Mouse (Mus musculus) MEL (cell line): ENCODE measurements around the gene Tmem132c. TPM values are rescaled to one million over a fixed set of nuclear protein-coding genes. Genes with fewer than 3 reads are reported as not detected.
A peak's percentile ranks its signal among the peaks of the same experiment; 100 is the strongest.

Source experiments
- DNase-seq: peaks from one replicate; pipeline ENCODE4 v3.0.0; 2011; ENCODE audit warnings: low read depth, low spot score
- H3K27ac ChIP-seq: 2 replicates; pipeline ENCODE4 v1.5.1; 2012; ENCODE audit warnings: low read depth, mild to moderate bottlenecking, control low read depth, low read length, moderate library complexity; ENCODE audit not compliant: control insufficient read depth
- H3K27me3 ChIP-seq, 2 experiments: fragments of 150-350 bp in 1 of 2; sonication (generic) in 1 of 2; 2 replicates each; pipeline ENCODE4 v1.6.1; 2012; ENCODE audit warnings: low read length in 2 of 2, mild to moderate bottlenecking in 2 of 2, improper control_type of control experiment in 1 of 2, moderate library complexity in 1 of 2; ENCODE audit not compliant: insufficient read depth in 2 of 2, control insufficient read depth in 1 of 2
- H3K36me3 ChIP-seq, 2 experiments: 2 replicates each; pipeline ENCODE4 v1.6.1; 2012 to 2014; ENCODE audit warnings: low read length in 2 of 2, improper control_type of control experiment in 1 of 2, inconsistent platforms in 1 of 2, mild to moderate bottlenecking in 1 of 2; ENCODE audit not compliant: insufficient read depth in 2 of 2, control insufficient read depth in 1 of 2
- H3K4me1 ChIP-seq, 2 experiments: fragments of 150-350 bp in 1 of 2; sonication (generic) in 1 of 2; 2 replicates each; pipeline ENCODE4 v1.6.1; 2012; ENCODE audit warnings: low read length in 2 of 2, improper control_type of control experiment in 1 of 2, mild to moderate bottlenecking in 1 of 2; ENCODE audit not compliant: insufficient read depth in 2 of 2, control insufficient read depth in 1 of 2
- H3K4me3 ChIP-seq, 2 experiments: fragments of 150-350 bp in 1 of 2; sonication (generic) in 1 of 2; 2 replicates each; pipeline ENCODE4 v1.5.1; 2012; ENCODE audit warnings: low read depth in 2 of 2, low read length in 2 of 2, mild to moderate bottlenecking in 2 of 2, moderate library complexity in 2 of 2, control low read depth in 1 of 2, improper control_type of control experiment in 1 of 2; ENCODE audit not compliant: control insufficient read depth in 1 of 2, insufficient read depth in 1 of 2
- H3K79me2 ChIP-seq: 2 replicates; pipeline ENCODE4 v1.6.1; 2012; ENCODE audit warnings: mild to moderate bottlenecking, low read length, moderate library complexity; ENCODE audit not compliant: control insufficient read depth, poor library complexity, insufficient read depth
- H3K9ac ChIP-seq: 2 replicates; pipeline ENCODE4 v1.6.1; 2012; ENCODE audit warnings: low read depth, mild to moderate bottlenecking, control low read depth, low read length, moderate library complexity; ENCODE audit not compliant: control insufficient read depth, poor library complexity, severe bottlenecking
- H3K9me3 ChIP-seq: fragments of 150-350 bp; sonication (generic); replicated peaks from 2 replicates; pipeline ENCODE4 v1.6.1; 2012; ENCODE audit warnings: mild to moderate bottlenecking, low read length, improper control_type of control experiment, moderate library complexity; ENCODE audit not compliant: insufficient read depth
- BHLHE40 ChIP-seq: IDR thresholded peaks from 2 replicates; pipeline ENCODE4 v1.6.1; 2012; ENCODE audit warnings: low read depth, mild to moderate bottlenecking, inconsistent platforms, low read length, improper control_type of control experiment, borderline replicate concordance
- CHD1 ChIP-seq: IDR thresholded peaks from 2 replicates; pipeline ENCODE4 v1.6.1; 2012; ENCODE audit warnings: low read depth, mild to moderate bottlenecking, inconsistent platforms, low read length, improper control_type of control experiment
- CHD2 ChIP-seq: IDR thresholded peaks from 2 replicates; pipeline ENCODE4 v1.6.1; 2011; ENCODE audit warnings: low read length, improper control_type of control experiment
- CTCF ChIP-seq, 3 experiments: IDR thresholded peaks in 2 of 3; conservative IDR thresholded peaks in 1 of 3; 2 replicates each; pipeline ENCODE4 v1.5.1; 2011 to 2012; ENCODE audit warnings: low read length in 3 of 3, low read depth in 2 of 3, mild to moderate bottlenecking in 2 of 3, improper control_type of control experiment in 1 of 3, inconsistent platforms in 1 of 3, mixed read lengths in 1 of 3, moderate library complexity in 1 of 3; ENCODE audit not compliant: control insufficient read depth in 1 of 3, insufficient read depth in 1 of 3, poor library complexity in 1 of 3, severe bottlenecking in 1 of 3
- GATA1 ChIP-seq: IDR thresholded peaks from 2 replicates; pipeline ENCODE4 v1.6.1; 2011; ENCODE audit warnings: low read depth, low read length, improper control_type of control experiment
- MAFK ChIP-seq: IDR thresholded peaks from 2 replicates; pipeline ENCODE4 v1.6.1; 2011; ENCODE audit warnings: low read depth, mild to moderate bottlenecking, low read length, improper control_type of control experiment, borderline replicate concordance
- MAZ ChIP-seq: IDR thresholded peaks from 2 replicates; pipeline ENCODE4 v1.6.1; 2012; ENCODE audit warnings: low read depth, mild to moderate bottlenecking, inconsistent platforms, low read length, improper control_type of control experiment
- MXI1 ChIP-seq: IDR thresholded peaks from 2 replicates; pipeline ENCODE4 v1.6.1; 2011; ENCODE audit warnings: mild to moderate bottlenecking, low read depth, low read length, improper control_type of control experiment
- MYB ChIP-seq: IDR thresholded peaks from 2 replicates; pipeline ENCODE4 v1.6.1; 2011; ENCODE audit warnings: mild to moderate bottlenecking, low read depth, low read length, improper control_type of control experiment
- NELFE ChIP-seq: IDR thresholded peaks from 2 replicates; pipeline ENCODE4 v1.6.1; 2011; ENCODE audit warnings: low read depth, low read length, improper control_type of control experiment
- POLR2AphosphoS2 ChIP-seq: IDR thresholded peaks from 2 replicates; pipeline ENCODE4 v1.6.1; 2011; ENCODE audit warnings: low read length, improper control_type of control experiment
- RAD21 ChIP-seq: IDR thresholded peaks from 2 replicates; pipeline ENCODE4 v1.6.1; 2011; ENCODE audit warnings: mild to moderate bottlenecking, low read depth, low read length, improper control_type of control experiment
- RCOR1 ChIP-seq: IDR thresholded peaks from 2 replicates; pipeline ENCODE4 v1.6.1; 2012; ENCODE audit warnings: low read depth, mild to moderate bottlenecking, inconsistent platforms, low read length, improper control_type of control experiment
- SIN3A ChIP-seq: IDR thresholded peaks from 2 replicates; pipeline ENCODE4 v1.6.1; 2012; ENCODE audit warnings: low read length, improper control_type of control experiment, inconsistent platforms
- SMC3 ChIP-seq: IDR thresholded peaks from 2 replicates; pipeline ENCODE4 v1.6.1; 2011; ENCODE audit warnings: low read depth, low read length, improper control_type of control experiment
- TCF12 ChIP-seq: IDR thresholded peaks from 2 replicates; pipeline ENCODE4 v1.6.1; 2014; ENCODE audit warnings: low read depth, mild to moderate bottlenecking, inconsistent platforms, low read length, improper control_type of control experiment, moderate library complexity
- USF1 ChIP-seq: IDR thresholded peaks from 2 replicates; pipeline ENCODE4 v1.6.1; 2014; ENCODE audit warnings: low read depth, mild to moderate bottlenecking, inconsistent platforms, low read length, improper control_type of control experiment, moderate library complexity
- ZC3H11A ChIP-seq: IDR thresholded peaks from 2 replicates; pipeline ENCODE4 v1.6.1; 2012; ENCODE audit warnings: low read depth, mild to moderate bottlenecking, inconsistent platforms, low read length, improper control_type of control experiment
- ZNF384 ChIP-seq: IDR thresholded peaks from 2 replicates; pipeline ENCODE4 v1.6.1; 2012; ENCODE audit warnings: low read depth, mild to moderate bottlenecking, inconsistent platforms, low read length, improper control_type of control experiment
- polyA plus RNA-seq, 2 experiments: library from polyadenylated mRNA; stranded (reverse) in 1 of 2; unstranded in 1 of 2; fragments of >175 nt in 1 of 2; fragments of >200 nt in 1 of 2; gene quantifications; 2 replicates each; pipeline versions ENCODE4 v1.2.1 to v1.2.4; 2012; ENCODE audit warnings: low replicate concordance in 2 of 2, low read depth in 1 of 2; ENCODE audit not compliant: insufficient read length in 2 of 2, insufficient read depth in 1 of 2, missing spikeins in 1 of 2
- total RNA-seq: library from RNA; depleted of rRNA; stranded (reverse); fragments of 300-350 nt; gene quantifications from 2 replicates; pipeline ENCODE4 v1.2.3, GENCODE M21; 2012

The Tmem132c gene
- total and polyA plus RNA-seq, 3 experiments, result not detected

- H3K4me1 ChIP-seq, result no peaks in the 10 kb centered on the region
- H3K4me3 ChIP-seq, result no peak overlapping the region
- H3K79me2 ChIP-seq, result no peaks in the 10 kb centered on the region
- TF ChIP-seq POLR2AphosphoS2, result no peak
- TF ChIP-seq MAFK, result no peak
- TF ChIP-seq MAZ, result no peak
- TF ChIP-seq RAD21, result no peak
- TF ChIP-seq BHLHE40, result no peak
- no peak for TF ChIP-seq USF1
- TF ChIP-seq MYB, result no peak
- no peak for TF ChIP-seq RCOR1
- TF ChIP-seq SMC3, result no peak
- TF ChIP-seq ZNF384, result no peak
- no peak for TF ChIP-seq SIN3A
- no peak for TF ChIP-seq TCF12
- no peak for TF ChIP-seq CHD1
- TF ChIP-seq CTCF (IDR thresholded peaks at IDR 0.05 in 2 of 3, conservative IDR thresholded peaks at IDR 0.05 in 1 of 3; ENCODE audit: control insufficient read depth in 1 of 3, insufficient read depth in 1 of 3, low read depth in 2 of 3, low read length in 3 of 3, poor library complexity in 1 of 3, severe bottlenecking in 1 of 3), result no peak
- no peak for TF ChIP-seq ZC3H11A
- no peak for TF ChIP-seq GATA1
- no peaks in the 10 kb centered on the region for H3K9me3 ChIP-seq
- H3K27me3 ChIP-seq, result no peaks in the 10 kb centered on the region
- H3K9ac ChIP-seq, result no peak overlapping the region
- DNase-seq, result no peak
- no peaks in the 10 kb centered on the region for H3K36me3 ChIP-seq
- H3K27ac ChIP-seq, result no peak overlapping the region
Measured at GRCm38 (mm10) chr5:127548136-127548535, 306.5 kb downstream of the Tmem132c start.

- TF ChIP-seq NELFE (no peak), BHLHE40 (no peak), SIN3A (no peak), TCF12 (no peak), CHD2 (no peak), MXI1 (no peak)
- peak; percentile 17 for DNase-seq
- Histone ChIP-seq H3K9ac (no peak overlapping the region), H3K27ac (no peak overlapping the region), H3K4me1 (no peaks in the 10 kb centered on the region), H3K27me3 (no peaks in the 10 kb centered on the region), H3K79me2 (no peaks in the 10 kb centered on the region), H3K9me3 (no peaks in the 10 kb centered on the region), H3K4me3 (no peak overlapping the region), H3K36me3 (no peaks in the 10 kb centered on the region)
Measured at GRCm38 (mm10) chr5:127561086-127561485, 319.5 kb downstream of the Tmem132c start.
